In genomic region chr17:83098679-83099413, GRCm38 (mm10) we compare ENCODE assay signal across 19 mouse cellular contexts.
DNase-seq lines count a peak whose midpoint lies in the region; ATAC-seq and TF ChIP-seq lines count a peak whose summit lies in the region.
"Had no signal": no experiment of that assay in that cellular context is flagged by ENCODE, and none has a peak within 500 bp of the region (broad histone marks: within the 10 kb centered on the region; RNA-seq: fewer than 3 reads in every experiment).

No protein-coding gene starts in this region.

- no peak overlapping the region for H3K4me2 ChIP-seq in forebrain, embryonic 15.5 days (replicated peaks)
- no peak overlapping the region for H3K4me2 ChIP-seq in forebrain, embryonic 11.5 days (ENCODE audit: low read depth, low read length, severe bottlenecking)
- peak overlapping the region; percentile 23 for H3K4me2 ChIP-seq in embryonic facial prominence, embryonic 13.5 days
- H3K4me2 ChIP-seq in limb, embryonic 14.5 days (replicated peaks; ENCODE audit: low read depth, low read length, severe bottlenecking) = no peak overlapping the region; the same call in 1 of the 2 replicates
- no peak overlapping the region for H3K4me2 ChIP-seq in liver, embryonic 11.5 days
- H3K4me2 ChIP-seq: heart, embryonic 13.5 days; liver, embryonic 13.5 days; neural tube, embryonic 12.5 days had no signal

- no peaks in the 10 kb centered on the region for H3K9me3 ChIP-seq in forebrain, embryonic 15.5 days
- no peaks in the 10 kb centered on the region for H3K9me3 ChIP-seq in forebrain, embryonic 11.5 days (ENCODE audit: control insufficient read depth, low read length)
- H3K9me3 ChIP-seq in embryonic facial prominence, embryonic 13.5 days = no peaks in the 10 kb centered on the region
- H3K9me3 ChIP-seq in limb, embryonic 14.5 days (ENCODE audit: control insufficient read depth, low read length) = no peaks in the 10 kb centered on the region
- no peaks in the 10 kb centered on the region for H3K9me3 ChIP-seq in liver, embryonic 11.5 days (ENCODE audit: control insufficient read depth, low read length)
- H3K9me3 ChIP-seq: heart, embryonic 13.5 days; liver, embryonic 13.5 days; midbrain, embryonic 10.5 days; neural tube, embryonic 12.5 days had no signal

- H3K9ac ChIP-seq in forebrain, embryonic 15.5 days (replicated peaks) = no peak overlapping the region
- no peak overlapping the region for H3K9ac ChIP-seq in forebrain, embryonic 11.5 days (ENCODE audit: low read length)
- H3K9ac ChIP-seq in embryonic facial prominence, embryonic 13.5 days = no peak overlapping the region
- H3K9ac ChIP-seq in limb, embryonic 14.5 days (ENCODE audit: low read depth, low read length, severe bottlenecking) = no peak overlapping the region
- no peak overlapping the region for H3K9ac ChIP-seq in liver, embryonic 11.5 days (ENCODE audit: low read depth, low read length)
- H3K9ac ChIP-seq: heart, embryonic 13.5 days; liver, embryonic 13.5 days; neural tube, embryonic 12.5 days had no signal

- no peak overlapping the region for H3K4me3 ChIP-seq in forebrain, embryonic 15.5 days
- no peak overlapping the region for H3K4me3 ChIP-seq in forebrain, embryonic 11.5 days (ENCODE audit: low read depth, low read length)
- no peak overlapping the region for H3K4me3 ChIP-seq in embryonic facial prominence, embryonic 13.5 days
- no peak overlapping the region for H3K4me3 ChIP-seq in limb, embryonic 14.5 days (replicated peaks; ENCODE audit: low read length)
- H3K4me3 ChIP-seq in liver, embryonic 11.5 days (ENCODE audit: low read depth, low read length) = no peak overlapping the region
- H3K4me3 ChIP-seq: heart, embryonic 13.5 days; liver, embryonic 13.5 days; midbrain, embryonic 10.5 days; neural tube, embryonic 12.5 days had no signal

- no peak for TF ChIP-seq POLR2A in limb, embryonic 14.5 days (IDR thresholded peaks at IDR 0.05; ENCODE audit: borderline replicate concordance, extremely low read depth, insufficient read depth, insufficient read length)

- peaks cover 7% of the 10 kb centered on the region for H3K4me1 ChIP-seq in forebrain, embryonic 15.5 days
- no peaks in the 10 kb centered on the region for H3K4me1 ChIP-seq in forebrain, embryonic 11.5 days (replicated peaks; ENCODE audit: control insufficient read depth, insufficient read depth, low read length)
- peaks cover 31% of the 10 kb centered on the region for H3K4me1 ChIP-seq in embryonic facial prominence, embryonic 13.5 days
- peaks cover 32% of the 10 kb centered on the region for H3K4me1 ChIP-seq in limb, embryonic 14.5 days (ENCODE audit: control insufficient read depth, insufficient read depth, low read length)
- H3K4me1 ChIP-seq in liver, embryonic 11.5 days (replicated peaks; ENCODE audit: control insufficient read depth, insufficient read depth, low read length) = peaks cover 10% of the 10 kb centered on the region

- peak overlapping the region; percentile 73 for H3K27ac ChIP-seq in forebrain, embryonic 15.5 days (replicated peaks)
- no peak overlapping the region for H3K27ac ChIP-seq in forebrain, embryonic 11.5 days (ENCODE audit: low read depth, low read length)
- peak overlapping the region; percentile 73 for H3K27ac ChIP-seq in embryonic facial prominence, embryonic 13.5 days
- no peak overlapping the region for H3K27ac ChIP-seq in limb, embryonic 14.5 days (replicated peaks; ENCODE audit: low read depth, low read length)
- no peak overlapping the region for H3K27ac ChIP-seq in liver, embryonic 11.5 days (ENCODE audit: low read depth, low read length)
- H3K27ac ChIP-seq: heart, embryonic 13.5 days; liver, embryonic 13.5 days; macrophage; midbrain, embryonic 10.5 days; neural tube, embryonic 12.5 days had no signal

- H3K27me3 ChIP-seq in forebrain, embryonic 15.5 days = no peaks in the 10 kb centered on the region
- H3K27me3 ChIP-seq in forebrain, embryonic 11.5 days (ENCODE audit: control insufficient read depth, insufficient read depth, low read length) = no peaks in the 10 kb centered on the region
- H3K27me3 ChIP-seq in embryonic facial prominence, embryonic 13.5 days = peaks cover 86% of the 10 kb centered on the region
- H3K27me3 ChIP-seq in limb, embryonic 14.5 days (ENCODE audit: control insufficient read depth, insufficient read depth, low read length) = peaks cover 23% of the 10 kb centered on the region; the same call in 1 of the 2 replicates
- H3K27me3 ChIP-seq in liver, embryonic 11.5 days (replicated peaks; ENCODE audit: control insufficient read depth, insufficient read depth, low read length) = no peaks in the 10 kb centered on the region
- H3K27me3 ChIP-seq: CH12.LX; heart, embryonic 13.5 days; liver, embryonic 13.5 days had no signal

- ATAC-seq in forebrain, embryonic 15.5 days (replicated peaks) = peak; percentile 65
- no peak for ATAC-seq in forebrain, embryonic 11.5 days (replicated peaks; ENCODE audit: low FRiP score)
- ATAC-seq in embryonic facial prominence, embryonic 13.5 days (ENCODE audit: insufficient number of reproducible peaks, insufficient read depth, low FRiP score, low TSS enrichment, low read depth) = peak; percentile 48; the same call in 1 of the 2 replicates
- ATAC-seq in limb, embryonic 14.5 days (ENCODE audit: low FRiP score, low read depth) = 0 out of 2 replicates have a peak, but pooled peaks have one; percentile 41
- no peak for ATAC-seq in liver, embryonic 11.5 days (replicated peaks; ENCODE audit: low FRiP score)

- no peak for DNase-seq in forebrain, embryonic 11.5 days (ENCODE audit: low spot score)
- peak; percentile 43 for DNase-seq in left cerebral cortex, postnatal 4 days
- DNase-seq in left cerebral cortex, postnatal 36 days (ENCODE audit: low spot score in 2 of 2) = no peak
- DNase-seq in limb, embryonic 14.5 days (ENCODE audit: low spot score) = peak; percentile 66
- DNase-seq in liver, embryonic 11.5 days (ENCODE audit: low spot score) = no peak
- DNase-seq in kidney, postnatal 36 days = no peak
- DNase-seq: adrenal gland, postnatal 25 days; cerebellum, adult 11-12 months; cerebellum, postnatal 36 days; kidney, postnatal 4 days; liver, embryonic 13.5 days; thymus, postnatal 14 days had no signal

- WGBS in forebrain, embryonic 15.5 days = 51% methylated on average over 12 of the region's 12 CpGs
- 77% methylated on average over 12 of the region's 12 CpGs for WGBS in forebrain, embryonic 11.5 days
- 17% methylated on average over 12 of the region's 12 CpGs for WGBS in embryonic facial prominence, embryonic 13.5 days
- WGBS in limb, embryonic 14.5 days = 35% methylated on average over 12 of the region's 12 CpGs
- 66% methylated on average over 12 of the region's 12 CpGs for WGBS in liver, embryonic 11.5 days

- intact Hi-C loops in left cerebral cortex, postnatal 4 days (cut with DNase I) = no loop called here
- intact Hi-C loops in left cerebral cortex, postnatal 36 days (cut with DNase I) = no loop called here

- H3K36me3 ChIP-seq in forebrain, embryonic 15.5 days = no peaks in the 10 kb centered on the region
- H3K36me3 ChIP-seq in forebrain, embryonic 11.5 days (ENCODE audit: control insufficient read depth, insufficient read depth, low read length) = no peaks in the 10 kb centered on the region
- no peaks in the 10 kb centered on the region for H3K36me3 ChIP-seq in embryonic facial prominence, embryonic 13.5 days
- no peaks in the 10 kb centered on the region for H3K36me3 ChIP-seq in limb, embryonic 14.5 days (ENCODE audit: control insufficient read depth, insufficient read depth, low read length)
- no peaks in the 10 kb centered on the region for H3K36me3 ChIP-seq in liver, embryonic 11.5 days (ENCODE audit: control insufficient read depth, insufficient read depth, low read length)
- H3K36me3 ChIP-seq: heart, embryonic 13.5 days; liver, embryonic 13.5 days; midbrain, embryonic 10.5 days; neural tube, embryonic 12.5 days had no signal

Comparison
In these comparisons a context has a peak if more than half of its experiments do, and no peak if none do; other contexts are left out.
1. ATAC-seq: peak in forebrain, embryonic 15.5 days (single experiment), embryonic facial prominence, embryonic 13.5 days (single experiment) and limb, embryonic 14.5 days (single experiment); none in forebrain, embryonic 11.5 days (single experiment) and liver, embryonic 11.5 days (single experiment).
2. H3K27ac ChIP-seq: peak in forebrain, embryonic 15.5 days (single experiment) and embryonic facial prominence, embryonic 13.5 days (single experiment); none in forebrain, embryonic 11.5 days (single experiment), limb, embryonic 14.5 days (single experiment) and liver, embryonic 11.5 days (single experiment).
3. DNase-seq: peak in left cerebral cortex, postnatal 4 days (single experiment) and limb, embryonic 14.5 days (single experiment); none in forebrain, embryonic 11.5 days (single experiment), left cerebral cortex, postnatal 36 days (0 of 2), liver, embryonic 11.5 days (single experiment) and kidney, postnatal 36 days (0 of 2).